Mouse (Mus musculus) kidney, embryonic 15.5 days (tissue): ENCODE data around the gene Mars. TPM values are rescaled to one million over a fixed set of nuclear protein-coding genes. Genes with fewer than 3 reads are reported as not detected.

ENCODE experiments used
- ATAC-seq: fragments of 200-750 bp; cut with Nextera tagmentation; replicated peaks from 2 replicates; pipeline ENCODE4 v1.8.0; 2017; ENCODE audit warnings: moderate TSS enrichment; ENCODE audit not compliant: low FRiP score
- H3K27ac ChIP-seq: fragments of 300-500 bp; sonication (generic); 2 replicates; pipeline ENCODE4 v1.5.1; 2015; ENCODE audit warnings: mild to moderate bottlenecking, inconsistent platforms
- H3K27me3 ChIP-seq: fragments of 300-500 bp; sonication (generic); 2 replicates; pipeline ENCODE4 v1.6.1; 2015; ENCODE audit warnings: inconsistent platforms
- H3K36me3 ChIP-seq: fragments of 300-500 bp; sonication (generic); 2 replicates; pipeline ENCODE4 v1.6.1; 2015; ENCODE audit warnings: inconsistent platforms
- H3K4me1 ChIP-seq: fragments of 300-500 bp; sonication (generic); 2 replicates; pipeline ENCODE4 v1.6.1; 2015; ENCODE audit warnings: inconsistent platforms
- H3K4me2 ChIP-seq: fragments of 300-500 bp; sonication (generic); 2 replicates; pipeline ENCODE4 v1.6.1; 2015; ENCODE audit warnings: moderate library complexity, mild to moderate bottlenecking, inconsistent platforms
- H3K4me3 ChIP-seq: fragments of 300-500 bp; sonication (generic); replicated peaks from 2 replicates; pipeline ENCODE4 v1.5.1; 2015; ENCODE audit warnings: mild to moderate bottlenecking, inconsistent platforms
- H3K9ac ChIP-seq: fragments of 300-500 bp; sonication (generic); 2 replicates; pipeline ENCODE4 v1.6.1; 2015; ENCODE audit warnings: mild to moderate bottlenecking, inconsistent platforms
- H3K9me3 ChIP-seq: fragments of 300-500 bp; sonication (generic); replicated peaks from 2 replicates; pipeline ENCODE4 v1.6.1; 2016; ENCODE audit warnings: inconsistent platforms
- WGBS: fragments of 180-500 bp; shearing (Covaris S2); methylation state at CpG from one replicate; pipeline ENCODE4 v1.1.7; 2015; ENCODE audit warnings: mixed read lengths; 5-methylcytosine and 5-hydroxymethylcytosine counted together
- polyA plus RNA-seq: library from polyadenylated mRNA; unstranded; fragments of >200 nt; fragmentation: Nextera tagmentation; extraction: Ambion mirVana; gene quantifications from 2 replicates; pipeline ENCODE4 v1.2.1, GENCODE M21; 2015

Mars gene
- polyA plus RNA-seq, 1 experiment from 2014 or later: 120 TPM

DNA sequence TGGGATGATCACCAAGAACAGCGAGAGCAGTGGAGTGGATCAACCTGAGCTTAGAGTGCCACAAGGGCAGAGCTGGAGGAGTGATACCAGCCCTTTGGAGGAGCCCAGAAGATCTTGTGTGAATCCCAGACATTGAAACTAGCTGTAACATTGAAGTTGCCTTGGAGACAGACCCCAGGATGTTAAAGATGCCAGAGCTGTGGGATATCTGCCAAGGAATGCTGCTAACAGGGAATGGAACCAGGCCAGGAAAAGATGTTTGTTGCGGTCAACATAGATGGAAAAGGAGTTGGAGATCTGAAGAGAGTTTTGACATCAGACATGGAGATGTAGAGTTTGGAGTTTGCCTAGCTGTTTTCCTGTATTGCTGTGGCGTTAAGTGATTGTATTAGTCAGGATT lies 34.6 kb upstream of the Mars start:
- 88% methylated on average over 3 of the region's 3 CpGs for WGBS
- ATAC-seq: no peak
- H3K9ac ChIP-seq: no peak overlapping the region

DNA sequence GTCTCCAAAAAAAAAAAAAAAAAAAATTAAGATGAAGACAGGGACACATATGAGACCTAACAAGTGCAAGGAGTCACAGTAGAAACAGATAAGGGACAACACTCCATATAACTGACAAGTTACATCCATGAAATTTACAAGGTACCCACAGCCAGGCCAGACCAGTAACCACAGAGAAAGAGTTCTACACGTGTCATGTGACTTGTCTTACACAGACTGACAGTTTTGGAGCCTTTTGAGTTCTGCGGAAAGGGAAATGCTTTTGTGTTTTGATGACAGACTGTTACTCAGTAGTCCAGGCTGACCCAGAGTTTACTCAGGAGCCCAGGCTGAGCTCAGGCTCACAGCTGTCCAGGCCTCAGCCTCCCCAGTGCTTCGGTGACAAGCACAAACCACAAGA lies 31.4 kb upstream of the Mars start:
- peaks cover 14% of the 10 kb centered on the region for H3K27me3 ChIP-seq
- H3K4me2 ChIP-seq: no peak overlapping the region
- no peaks in the 10 kb centered on the region for H3K9me3 ChIP-seq
- H3K4me1 ChIP-seq: peaks cover 38% of the 10 kb centered on the region
- no peak overlapping the region for H3K9ac ChIP-seq
- WGBS: 72% methylated on average over 3 of the region's 3 CpGs
- H3K36me3 ChIP-seq: no peaks in the 10 kb centered on the region
- no peak overlapping the region for H3K27ac ChIP-seq
- ATAC-seq: no peak
- no peak overlapping the region for H3K4me3 ChIP-seq

More for the DNA sequence above, 34.6 kb upstream of the Mars start:
- H3K27ac ChIP-seq: no peak overlapping the region
- peaks cover 3% of the 10 kb centered on the region; the same call in 1 of the 2 replicates for H3K27me3 ChIP-seq
- H3K9me3 ChIP-seq: no peaks in the 10 kb centered on the region
- no peaks in the 10 kb centered on the region for H3K36me3 ChIP-seq
- H3K4me3 ChIP-seq: no peak overlapping the region
- no peak overlapping the region for H3K4me2 ChIP-seq
- peaks cover 24% of the 10 kb centered on the region for H3K4me1 ChIP-seq

DNA sequence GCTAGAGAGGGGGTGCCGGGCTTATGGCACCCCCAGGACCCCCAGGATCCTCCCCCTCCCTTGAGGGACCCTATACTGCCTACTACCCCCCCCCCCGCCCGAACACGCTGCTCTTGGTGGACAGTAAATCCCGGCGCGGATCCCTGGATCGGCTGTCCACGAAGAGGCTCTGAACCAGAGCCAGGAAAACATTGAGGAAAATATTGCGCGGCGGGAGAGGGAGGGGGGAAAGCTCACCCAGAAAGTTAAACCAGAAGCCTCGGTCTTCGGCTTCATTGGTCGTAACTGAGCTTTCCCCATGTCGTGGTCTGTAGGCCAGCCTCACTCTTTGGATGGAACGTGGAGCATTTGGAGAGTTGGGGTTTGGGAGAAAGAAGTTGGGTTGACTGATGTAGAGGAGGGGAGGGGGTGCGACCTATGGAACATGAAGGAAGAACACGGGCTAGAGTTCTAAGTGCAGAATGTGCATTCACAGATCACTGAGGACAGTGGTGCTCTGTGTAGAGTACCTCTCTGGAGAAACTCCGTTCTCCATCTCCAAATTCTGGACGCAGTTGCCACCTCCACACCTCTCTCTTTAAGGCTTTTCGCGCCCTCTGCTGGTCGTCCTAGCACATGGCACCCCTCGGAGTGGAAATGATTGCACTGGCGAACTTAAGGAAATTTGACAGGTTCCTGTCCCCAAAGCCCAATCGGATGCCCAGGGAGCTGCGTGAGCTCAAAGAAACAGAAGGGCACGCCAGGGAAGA lies 30.5 kb upstream of the Mars start, which contains the start of gene Gli1:
Gene Gli1, minus strand, starts transcription at position 84 of the 749 bp plus-strand sequence.
- peak within 1 kb of the TSS; percentile 61 for H3K4me3 ChIP-seq
- H3K9ac ChIP-seq: peak within 1 kb of the TSS; percentile 53
- peak within 1 kb of the TSS; percentile 97 for H3K4me2 ChIP-seq
- peaks cover 38% of the 10 kb centered on the region for H3K4me1 ChIP-seq
- peaks cover 9% of the 10 kb centered on the region for H3K36me3 ChIP-seq
- WGBS: under 1% methylated on average over 29 of the region's 29 CpGs
- peak; percentile 57 for ATAC-seq
- peak within 1 kb of the TSS; percentile 93 for H3K27ac ChIP-seq
- H3K9me3 ChIP-seq: no peaks in the 10 kb centered on the region
- H3K27me3 ChIP-seq: peaks cover 17% of the 10 kb centered on the region

DNA sequence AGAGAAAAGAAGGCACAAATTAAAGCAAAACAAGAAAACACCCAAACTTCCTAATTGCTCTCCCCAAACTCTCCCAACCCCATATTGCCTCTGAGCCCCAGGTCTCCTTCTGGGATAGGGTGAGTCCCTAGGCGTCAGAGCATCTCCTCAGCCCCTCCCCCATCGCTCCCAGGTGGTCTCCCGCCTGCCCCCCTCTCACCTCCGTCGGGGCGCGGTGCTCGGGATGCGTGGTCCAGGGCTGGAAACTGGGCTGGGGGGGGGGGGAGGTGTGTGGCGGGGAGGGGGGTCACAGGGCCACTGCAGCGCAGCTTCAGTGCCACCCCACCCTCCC lies 29.7 kb upstream of the Mars start:
- H3K4me3 ChIP-seq: peak overlapping the region; percentile 61

DNA sequence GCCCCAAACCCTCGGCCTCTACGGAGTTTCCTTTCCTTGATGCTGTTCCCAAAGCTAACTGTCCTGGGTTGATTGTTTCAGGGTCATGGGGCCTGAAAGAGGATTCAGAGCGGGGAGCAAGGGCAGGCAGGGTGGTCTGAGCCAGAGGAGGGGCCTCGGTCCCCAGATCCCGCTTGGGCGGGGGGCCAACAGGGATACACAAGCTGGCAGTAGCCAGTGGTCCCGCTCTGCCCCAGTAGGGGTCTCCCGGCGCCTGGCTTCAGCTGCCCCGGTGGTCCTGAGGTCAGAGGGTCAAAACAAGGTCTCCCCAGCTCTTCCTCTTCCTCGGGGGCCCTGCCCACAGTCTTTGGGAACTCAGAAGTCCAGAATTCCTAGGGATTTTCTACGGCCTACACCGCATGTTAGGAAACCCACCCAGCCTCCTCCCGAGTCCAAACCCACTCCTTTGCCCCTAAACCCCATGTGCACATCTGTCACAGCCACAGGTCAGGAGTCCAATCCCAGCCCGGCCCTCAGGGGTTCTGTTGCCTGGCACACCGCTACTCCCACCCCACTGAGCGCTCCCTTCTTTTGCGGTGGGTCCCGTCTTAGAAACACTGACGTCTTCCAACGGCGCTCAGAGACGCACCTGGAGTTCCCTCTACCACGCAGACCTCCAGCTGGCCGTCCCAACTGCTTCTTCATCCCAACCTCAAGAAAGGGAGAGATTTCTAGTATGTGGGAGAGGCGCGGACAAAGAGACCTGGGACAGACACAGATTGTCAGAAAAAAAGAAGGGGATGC lies 29.2 kb upstream of the Mars start:
- under 1% methylated on average over 27 of the region's 27 CpGs for WGBS

More for the DNA sequence above, 29.7 kb upstream of the Mars start:
- peak overlapping the region; percentile 53 for H3K9ac ChIP-seq
- H3K4me2 ChIP-seq: peak overlapping the region; percentile 97
- H3K27ac ChIP-seq: peak overlapping the region; percentile 93
- WGBS: 0% methylated on average over 10 of the region's 11 CpGs
- H3K9me3 ChIP-seq: no peaks in the 10 kb centered on the region
- no peak for ATAC-seq
- H3K4me1 ChIP-seq: peaks cover 38% of the 10 kb centered on the region
- peaks cover 17% of the 10 kb centered on the region for H3K27me3 ChIP-seq
- H3K36me3 ChIP-seq: peaks cover 16% of the 10 kb centered on the region

DNA sequence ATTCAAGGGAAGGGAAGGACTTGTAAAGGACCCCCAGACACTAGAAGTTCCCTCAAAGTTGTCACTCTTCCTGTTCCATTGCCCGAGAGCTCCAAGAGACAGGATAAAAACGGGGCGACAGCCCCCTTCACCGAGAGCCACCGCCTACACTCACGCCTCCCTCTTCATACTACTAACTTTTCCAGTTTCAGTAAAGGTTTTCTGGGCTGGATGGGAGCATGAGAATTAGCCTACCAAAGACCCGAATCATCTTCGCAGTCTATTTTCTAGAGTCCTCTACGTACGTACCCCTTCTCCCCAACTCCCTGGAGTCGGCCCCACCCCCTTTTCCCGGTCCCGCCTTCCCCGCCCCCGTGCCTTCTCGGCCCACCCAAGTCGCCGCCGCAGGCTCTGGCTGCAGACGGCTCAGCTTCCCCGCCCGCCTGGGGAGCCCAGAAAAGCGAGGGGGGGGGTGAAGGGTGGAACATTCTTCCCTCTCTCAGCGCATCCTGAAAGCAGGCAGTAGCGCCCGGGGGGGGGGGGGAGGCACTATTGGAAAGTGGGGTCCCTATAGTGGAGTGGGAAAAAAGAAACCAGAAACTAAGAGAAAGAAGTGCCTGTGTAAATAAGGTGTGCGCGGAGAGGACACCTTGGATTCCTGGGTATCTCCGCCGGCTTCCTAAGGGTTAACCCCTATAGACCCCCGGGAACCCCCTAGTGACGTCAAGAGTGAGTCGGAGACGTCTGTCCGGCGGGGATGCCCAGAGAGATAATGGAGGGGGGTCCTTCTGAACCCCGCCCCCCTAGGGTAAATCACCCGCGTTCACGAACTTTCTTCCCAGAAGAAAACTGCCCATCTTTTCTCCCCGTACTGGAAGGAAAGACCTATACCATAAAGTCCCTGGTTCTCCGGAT lies 28.3 kb upstream of the Mars start:
- Histone ChIP-seq H3K9me3 (no peaks in the 10 kb centered on the region), H3K4me3 (peak overlapping the region; percentile 61), H3K36me3 (peaks cover 22% of the 10 kb centered on the region), H3K27me3 (peaks cover 17% of the 10 kb centered on the region), H3K4me1 (peaks cover 38% of the 10 kb centered on the region), H3K27ac (peak overlapping the region; percentile 93), H3K4me2 (peak overlapping the region; percentile 97), H3K9ac (peak overlapping the region; percentile 53)
- peak; percentile 55 for ATAC-seq
- under 1% methylated on average over 41 of the region's 42 CpGs for WGBS

More for the DNA sequence above, 29.2 kb upstream of the Mars start:
- Histone ChIP-seq H3K9me3 (no peaks in the 10 kb centered on the region), H3K4me1 (peaks cover 38% of the 10 kb centered on the region), H3K36me3 (peaks cover 21% of the 10 kb centered on the region), H3K4me3 (peak overlapping the region; percentile 61), H3K27me3 (peaks cover 17% of the 10 kb centered on the region), H3K27ac (peak overlapping the region; percentile 93), H3K9ac (peak overlapping the region; percentile 53), H3K4me2 (peak overlapping the region; percentile 97)
- ATAC-seq: no peak; the same call in 1 of the 2 replicates

DNA sequence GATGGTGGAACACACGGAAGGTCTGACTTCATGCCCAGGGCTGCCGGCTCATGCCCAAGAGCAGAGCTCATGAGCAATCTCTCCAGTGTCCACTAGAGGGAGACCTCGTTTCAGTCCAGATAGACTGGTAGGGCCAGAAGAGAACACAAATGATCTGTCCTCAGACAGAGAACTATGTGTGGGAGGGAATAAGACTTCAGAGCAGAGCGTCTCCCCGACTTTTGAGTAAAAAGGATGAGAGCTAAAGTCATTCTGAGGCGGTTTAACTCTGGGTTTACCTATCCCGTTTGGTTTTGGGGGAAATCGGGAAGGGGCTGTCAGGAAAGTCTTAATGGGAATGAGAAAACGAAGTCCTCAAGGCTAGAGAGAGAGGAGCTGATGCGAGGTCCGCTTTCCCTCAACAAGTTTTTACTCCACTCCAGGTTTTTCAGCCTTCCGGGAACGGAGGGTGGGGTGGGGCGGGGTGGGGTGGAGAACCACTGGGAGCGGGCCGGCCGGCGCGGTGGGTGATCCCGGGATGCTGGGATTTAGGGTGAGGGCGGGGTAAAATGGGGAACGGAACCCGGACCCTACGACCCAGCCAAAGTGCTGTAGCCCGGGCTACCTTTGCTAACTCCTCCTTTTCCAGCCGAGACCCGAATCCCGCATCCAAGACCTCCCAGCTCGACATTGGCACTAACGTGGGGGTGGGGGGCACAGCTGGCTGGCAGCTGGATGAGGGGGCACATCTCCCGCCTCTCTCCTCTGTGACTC lies 27.5 kb upstream of the Mars start:
- peak; percentile 68 for ATAC-seq
- peak overlapping the region; percentile 53 for H3K9ac ChIP-seq
- under 1% methylated on average over 27 of the region's 31 CpGs for WGBS
- H3K4me2 ChIP-seq: peak overlapping the region; percentile 97
- peaks cover 25% of the 10 kb centered on the region for H3K36me3 ChIP-seq
- H3K27ac ChIP-seq: peak overlapping the region; percentile 93
- no peaks in the 10 kb centered on the region for H3K9me3 ChIP-seq
- H3K4me1 ChIP-seq: peaks cover 38% of the 10 kb centered on the region
- peak overlapping the region; percentile 61 for H3K4me3 ChIP-seq
- H3K27me3 ChIP-seq: peaks cover 17% of the 10 kb centered on the region

DNA sequence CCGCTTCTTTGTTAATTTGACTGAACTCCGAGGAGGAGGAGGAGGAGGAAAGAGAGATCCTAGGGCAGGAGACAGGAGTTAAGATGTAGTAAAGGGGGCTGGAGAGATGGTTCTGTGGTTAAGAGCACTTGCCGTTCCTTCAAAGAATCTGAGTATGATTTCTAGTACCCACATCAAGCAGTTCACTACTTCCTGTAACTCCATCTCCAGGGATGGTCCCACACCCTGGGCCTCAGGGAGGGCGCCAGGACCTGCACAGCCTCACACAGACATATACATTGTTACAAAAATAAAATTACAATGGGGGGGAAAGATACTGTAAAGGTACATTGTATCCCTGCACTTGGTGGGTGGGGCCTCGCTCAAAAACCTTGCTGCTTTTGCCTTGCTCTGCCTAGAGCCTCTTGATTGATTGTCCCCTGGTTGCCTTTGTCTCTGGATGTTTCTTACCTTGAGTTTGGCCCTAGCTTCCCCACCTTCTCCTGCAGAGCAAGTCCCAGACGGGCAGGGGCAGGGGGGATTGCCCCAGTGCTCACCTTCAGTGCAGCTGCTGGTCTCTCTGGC lies 26.0 kb upstream of the Mars start:
- Histone ChIP-seq H3K36me3 (peaks cover 37% of the 10 kb centered on the region), H3K9me3 (no peaks in the 10 kb centered on the region), H3K4me2 (no peak overlapping the region), H3K27me3 (peaks cover 17% of the 10 kb centered on the region), H3K4me3 (no peak overlapping the region), H3K4me1 (peaks cover 37% of the 10 kb centered on the region), H3K9ac (no peak overlapping the region), H3K27ac (no peak overlapping the region)
- WGBS: 86% methylated on average over 6 of the region's 6 CpGs
- ATAC-seq: no peak

DNA sequence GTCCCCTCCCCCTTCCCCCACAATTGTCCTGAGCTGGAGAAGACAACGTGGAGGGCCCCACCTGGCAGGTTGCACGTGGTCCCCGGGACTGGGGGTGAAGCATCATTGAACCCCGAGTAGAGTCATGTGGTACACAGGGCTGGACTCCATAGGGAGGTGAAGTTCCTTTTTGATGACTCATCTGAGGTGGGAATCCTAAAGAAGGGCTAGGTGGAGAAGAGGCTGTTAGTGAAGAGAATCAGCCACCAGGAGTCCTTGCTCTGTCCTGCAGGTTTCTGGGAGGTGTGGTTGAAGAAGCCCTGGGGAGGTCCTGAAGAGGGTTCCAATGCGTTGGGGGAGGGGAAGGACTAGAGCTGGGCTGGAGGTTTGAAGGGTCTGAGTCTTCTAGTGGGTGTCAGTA lies 25.4 kb upstream of the Mars start:
- Histone ChIP-seq H3K9me3 (no peaks in the 10 kb centered on the region), H3K4me3 (no peak overlapping the region), H3K27ac (no peak overlapping the region), H3K9ac (no peak overlapping the region), H3K36me3 (peaks cover 40% of the 10 kb centered on the region), H3K4me1 (peaks cover 31% of the 10 kb centered on the region), H3K27me3 (peaks cover 15% of the 10 kb centered on the region), H3K4me2 (no peak overlapping the region)
- no peak for ATAC-seq
- 64% methylated on average over 5 of the region's 5 CpGs for WGBS

DNA sequence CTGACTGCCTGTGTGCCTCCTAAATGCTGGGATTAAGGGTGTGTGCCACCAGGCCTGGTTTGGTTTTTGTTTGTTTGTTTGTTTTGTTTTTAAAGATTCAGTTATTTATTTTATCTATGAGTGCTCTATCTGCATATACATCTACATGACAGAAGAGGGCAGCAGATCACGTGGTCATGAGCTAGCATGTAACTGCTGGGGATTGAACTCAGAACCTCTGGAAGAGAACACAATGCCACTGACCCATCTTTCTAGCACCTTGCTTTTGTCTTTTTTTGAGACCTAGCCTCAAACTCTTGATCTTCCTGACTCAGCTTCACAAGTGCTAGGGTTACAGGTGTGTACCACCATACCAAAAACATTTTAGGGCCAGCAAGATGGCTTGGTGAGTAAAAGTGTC lies 23.7 kb upstream of the Mars start:
- Histone ChIP-seq H3K27me3 (0 out of 2 replicates have a peak, but pooled peaks cover 5% of the 10 kb centered on the region), H3K4me1 (peaks cover 14% of the 10 kb centered on the region), H3K9ac (no peak overlapping the region), H3K4me3 (no peak overlapping the region), H3K27ac (no peak overlapping the region), H3K4me2 (no peak overlapping the region), H3K36me3 (peaks cover 49% of the 10 kb centered on the region), H3K9me3 (no peaks in the 10 kb centered on the region)
- 78% methylated on average over 1 of the region's 1 CpGs for WGBS
- no peak for ATAC-seq

DNA sequence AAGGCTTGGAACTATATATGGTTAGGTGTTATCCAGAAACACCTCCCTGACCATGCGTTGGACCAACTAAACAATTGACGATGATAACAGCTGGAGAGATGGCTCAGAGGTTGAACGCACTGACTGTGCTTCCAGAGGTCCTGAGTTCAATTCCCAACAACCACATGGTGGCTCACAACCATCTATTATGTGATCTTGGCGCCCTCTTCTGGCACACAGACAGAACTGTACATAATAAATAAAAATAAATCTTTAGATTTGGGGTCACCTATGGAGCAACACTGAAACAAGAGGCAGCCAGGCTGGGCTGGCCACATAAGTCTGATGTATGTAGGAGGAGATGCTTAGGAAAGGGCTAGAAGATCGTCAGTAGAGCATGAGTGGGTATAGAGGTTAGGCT lies 21.6 kb upstream of the Mars start:
- Histone ChIP-seq H3K4me3 (no peak overlapping the region), H3K4me1 (no peaks in the 10 kb centered on the region), H3K4me2 (no peak overlapping the region), H3K27me3 (peaks cover 18% of the 10 kb centered on the region), H3K9me3 (no peaks in the 10 kb centered on the region), H3K9ac (no peak overlapping the region), H3K36me3 (peaks cover 49% of the 10 kb centered on the region), H3K27ac (no peak overlapping the region)
- WGBS: 74% methylated on average over 5 of the region's 5 CpGs
- no peak for ATAC-seq
